Mouse (Mus musculus): Measurements from ENCODE around the gene Vcam1. TPM values are rescaled to one million over a fixed set of nuclear protein-coding genes. Genes with fewer than 3 reads are reported as not detected.

The Vcam1 gene
- 1 to 10 TPM; 2.2 to 2.8 TPM for total RNA-seq (2021)
- long read RNA-seq, experiment 1, partial matches to known transcripts, result 0 of 1 reads
- long read RNA-seq, experiment 1, other reads (novel, unspliced or antisense), result 0 of 1 reads
- long read RNA-seq, experiment 2, partial matches to known transcripts, result 2 of 3 reads
- long read RNA-seq, experiment 2, other reads (novel, unspliced or antisense), result 0 of 3 reads

DNA sequence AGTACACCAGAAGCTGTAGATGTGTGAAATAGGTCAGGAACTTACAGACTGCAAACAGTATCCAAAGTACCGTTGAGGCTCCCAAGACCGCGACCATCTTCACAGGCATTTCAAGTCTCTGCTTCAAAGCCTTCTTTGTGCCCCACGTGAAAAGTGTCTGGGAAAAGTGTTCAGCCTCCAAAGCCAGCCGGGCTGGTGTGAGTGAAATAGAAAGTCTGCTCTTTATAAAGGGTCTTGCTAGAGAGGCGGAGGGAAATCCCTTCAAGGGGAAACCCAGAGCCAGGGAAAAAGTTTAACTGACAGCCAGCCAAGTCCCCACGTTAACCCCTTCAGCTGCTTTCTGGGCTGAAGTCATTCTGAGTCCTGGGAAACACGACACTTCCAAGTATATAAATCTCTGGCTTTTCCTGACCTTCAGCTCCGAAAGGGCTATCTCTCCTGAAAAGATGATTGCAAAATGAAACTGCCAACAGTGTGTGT lies at the start of gene Vcam1:
TSS of gene Vcam1 (minus strand) at position 430 of the 480 bp plus-strand sequence.
- no peak for TF ChIP-seq CTCF (IDR thresholded peaks at IDR 0.05)
- intact Hi-C loops (cut with DNase I), result no loop called here
- Histone ChIP-seq H3K4me3 (peak within 1 kb of the TSS; percentile 65), H3K27ac (peak within 1 kb of the TSS; percentile 70)
- DNase-seq, result peak; percentile 25

- no peak overlapping the region for H3K27ac ChIP-seq
- no peak for DNase-seq
- intact Hi-C loops (cut with DNase I), result no loop called here
- no peak overlapping the region for H3K4me3 ChIP-seq
- TF ChIP-seq CTCF (IDR thresholded peaks at IDR 0.05), result no peak
Measured at GRCm38 (mm10) chr3:116175106-116175505, 45.6 kb upstream of the Vcam1 start.

DNA sequence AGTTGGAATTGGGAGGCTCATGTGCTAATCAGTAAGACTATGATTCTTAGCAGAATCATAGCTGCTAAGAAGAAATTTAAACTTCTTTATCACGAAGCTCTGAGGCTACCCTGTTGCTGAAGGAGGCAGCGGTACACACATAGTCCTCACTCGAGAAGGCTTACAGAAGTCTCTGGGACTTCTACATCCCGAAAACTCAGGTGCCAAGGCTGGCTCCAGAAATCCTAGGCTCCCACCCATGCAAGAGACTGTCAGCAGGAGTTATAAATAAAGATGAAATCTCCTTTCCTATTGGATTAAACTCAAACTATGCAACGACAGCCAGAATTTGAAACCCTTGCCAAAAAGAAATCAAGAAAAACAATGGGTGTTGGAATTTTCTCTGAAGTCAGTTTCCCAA lies 42.0 kb upstream of the Vcam1 start:
- TF ChIP-seq CTCF (IDR thresholded peaks at IDR 0.05), result no peak
- DNase-seq, result peak; percentile 23
- intact Hi-C loops (cut with DNase I), result no loop called here
- Histone ChIP-seq H3K4me3 (no peak overlapping the region), H3K27ac (peak overlapping the region; percentile 2; the same call in 1 of the 2 replicates)

GRCm38 (mm10) chr3:116168056-116168455 lies 38.6 kb upstream of the Vcam1 start:
- H3K27ac ChIP-seq, result peak overlapping the region; percentile 43; the same call in 1 of the 2 replicates
- TF ChIP-seq CTCF (IDR thresholded peaks at IDR 0.05), result no peak
- intact Hi-C loops (cut with DNase I), result no loop called here
- no peak for DNase-seq
- no peak overlapping the region for H3K4me3 ChIP-seq

- intact Hi-C loops (cut with DNase I), result no loop called here
- no peak overlapping the region for H3K4me3 ChIP-seq
- no peak for TF ChIP-seq CTCF (IDR thresholded peaks at IDR 0.05)
- no peak overlapping the region for H3K27ac ChIP-seq
- no peak for DNase-seq
Measured at GRCm38 (mm10) chr3:116166296-116166695, 36.8 kb upstream of the Vcam1 start.

GRCm38 (mm10) chr3:116165030-116165429 lies 35.5 kb upstream of the Vcam1 start:
- no peak for TF ChIP-seq CTCF (IDR thresholded peaks at IDR 0.05)
- Histone ChIP-seq H3K27ac (no peak overlapping the region), H3K4me3 (no peak overlapping the region)
- DNase-seq, result no peak
- intact Hi-C loops (cut with DNase I), result no loop called here

- Histone ChIP-seq H3K4me3 (no peak overlapping the region), H3K27ac (no peak overlapping the region)
- no peak for TF ChIP-seq CTCF (IDR thresholded peaks at IDR 0.05)
- intact Hi-C loops (cut with DNase I), result no loop called here
- DNase-seq, result no peak
Measured at GRCm38 (mm10) chr3:116163517-116163916, 34.0 kb upstream of the Vcam1 start.

DNA sequence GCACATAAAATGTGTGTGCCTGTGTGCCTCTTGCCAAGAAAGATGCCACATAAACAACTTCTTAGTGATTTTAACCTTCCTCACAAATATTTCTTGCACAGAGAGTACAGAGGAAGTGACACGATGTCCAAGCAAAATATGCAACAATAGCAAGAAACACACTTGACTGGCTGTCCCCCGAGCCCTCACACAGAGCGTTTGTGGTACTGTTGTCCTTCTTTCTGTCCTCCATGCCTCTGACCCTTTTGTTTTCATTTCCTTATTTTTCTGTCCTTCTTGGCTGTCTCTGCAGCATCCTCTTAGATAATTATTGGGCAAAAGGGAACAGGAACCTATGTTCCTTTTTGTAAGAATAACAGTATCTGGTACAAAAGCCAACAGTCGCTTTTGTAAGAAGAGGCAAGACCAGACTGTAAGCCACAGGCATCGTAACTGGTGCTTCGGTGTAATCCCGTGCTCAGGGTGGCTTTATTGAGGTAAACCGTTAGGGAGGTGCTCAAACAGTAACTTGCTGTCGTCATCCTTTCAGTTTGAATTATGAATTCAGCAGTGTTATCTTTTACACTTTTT lies 32.7 kb upstream of the Vcam1 start:
- DNase-seq, result no peak
- intact Hi-C loops (cut with DNase I), result no loop called here
- TF ChIP-seq CTCF (IDR thresholded peaks at IDR 0.05), result no peak

GRCm38 (mm10) chr3:116159376-116159775 lies 29.9 kb upstream of the Vcam1 start:
- no peak for DNase-seq
- intact Hi-C loops (cut with DNase I), result no loop called here
- Histone ChIP-seq H3K4me3 (no peak overlapping the region), H3K27ac (no peak overlapping the region)
- TF ChIP-seq CTCF (IDR thresholded peaks at IDR 0.05), result no peak

More for the DNA sequence above, 32.7 kb upstream of the Vcam1 start:
- no peak overlapping the region for H3K4me3 ChIP-seq
- no peak overlapping the region; the same call in 1 of the 2 replicates for H3K27ac ChIP-seq

DNA sequence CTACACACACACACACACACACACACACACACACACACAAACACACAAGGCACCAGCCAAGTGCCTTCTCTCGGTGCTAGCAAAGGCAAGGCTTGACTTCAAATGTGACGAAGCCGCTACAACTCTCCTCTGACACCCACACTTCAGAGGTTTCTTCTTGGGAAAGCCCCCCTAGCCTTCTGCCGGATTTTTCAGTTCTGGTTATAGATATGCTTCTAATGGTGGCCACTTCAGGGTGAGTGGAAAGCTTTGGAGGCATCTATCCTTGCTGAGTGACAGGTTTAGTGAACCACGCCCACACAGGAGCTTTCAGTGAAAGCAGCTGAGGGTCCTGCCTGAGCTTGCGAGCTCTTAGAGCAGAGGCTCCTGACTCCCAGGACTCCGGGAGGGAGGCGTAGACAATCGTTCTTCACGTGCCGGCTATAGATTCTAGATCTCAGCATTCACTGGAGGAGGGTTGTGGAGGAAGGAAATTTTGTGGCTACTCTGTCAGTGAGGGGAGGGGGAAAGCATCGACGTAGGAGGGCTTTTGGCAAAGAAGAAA lies 28.0 kb upstream of the Vcam1 start:
- intact Hi-C loops (cut with DNase I), result no loop called here
- no peak for TF ChIP-seq CTCF (IDR thresholded peaks at IDR 0.05)
- Histone ChIP-seq H3K4me3 (no peak overlapping the region), H3K27ac (no peak overlapping the region)
- no peak for DNase-seq

GRCm38 (mm10) chr3:116150056-116150632 lies 20.7 kb upstream of the Vcam1 start:
- intact Hi-C loops (cut with DNase I), result no loop called here
- DNase-seq, result no peak
- no peak overlapping the region for H3K4me3 ChIP-seq
- TF ChIP-seq CTCF (IDR thresholded peaks at IDR 0.05), result no peak
- H3K27ac ChIP-seq, result no peak overlapping the region

DNA sequence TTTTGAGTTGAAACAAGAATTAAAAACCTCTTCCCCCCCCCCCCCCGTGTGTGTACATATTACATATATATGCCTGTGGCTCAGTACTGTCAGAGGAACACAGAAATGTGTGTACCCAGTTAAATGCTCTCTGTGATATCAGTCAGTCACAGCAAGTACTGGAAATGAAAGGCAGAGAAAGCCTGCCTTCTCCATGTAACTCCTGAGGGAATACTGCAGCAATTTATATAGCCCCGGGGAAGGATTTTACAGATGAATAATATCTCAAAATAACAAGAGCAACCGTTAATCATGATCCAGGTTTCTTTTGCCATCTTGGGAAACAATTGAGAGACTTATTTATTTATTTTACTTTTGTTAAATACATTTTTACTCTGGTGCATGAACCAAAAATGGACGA lies 19.6 kb upstream of the Vcam1 start:
- TF ChIP-seq CTCF (IDR thresholded peaks at IDR 0.05), result no peak
- Histone ChIP-seq H3K4me3 (no peak overlapping the region), H3K27ac (no peak overlapping the region)
- no peak for DNase-seq
- intact Hi-C loops (cut with DNase I), result no loop called here

- Histone ChIP-seq H3K4me3 (no peak overlapping the region; the same call in 1 of the 2 replicates), H3K27ac (no peak overlapping the region)
- intact Hi-C loops (cut with DNase I), result no loop called here
- DNase-seq, result no peak
- no peak for TF ChIP-seq CTCF (IDR thresholded peaks at IDR 0.05)
Measured at GRCm38 (mm10) chr3:116148676-116149075, 19.2 kb upstream of the Vcam1 start.

All from gastrocnemius, adult 2 months (tissue).